Mouse (Mus musculus) heart, postnatal 0 days (tissue): ENCODE data around the gene C1qtnf7.

Experiments used
- CTCF ChIP-seq: IDR thresholded peaks from 2 replicates; pipeline ENCODE4 v1.5.1; 2016; ENCODE audit warnings: antibody characterized with exemption, control low read depth, low read depth
- EP300 ChIP-seq: IDR thresholded peaks from 2 replicates; pipeline ENCODE4 v1.6.1; 2016; ENCODE audit warnings: antibody characterized with exemption, low read depth

DNA sequence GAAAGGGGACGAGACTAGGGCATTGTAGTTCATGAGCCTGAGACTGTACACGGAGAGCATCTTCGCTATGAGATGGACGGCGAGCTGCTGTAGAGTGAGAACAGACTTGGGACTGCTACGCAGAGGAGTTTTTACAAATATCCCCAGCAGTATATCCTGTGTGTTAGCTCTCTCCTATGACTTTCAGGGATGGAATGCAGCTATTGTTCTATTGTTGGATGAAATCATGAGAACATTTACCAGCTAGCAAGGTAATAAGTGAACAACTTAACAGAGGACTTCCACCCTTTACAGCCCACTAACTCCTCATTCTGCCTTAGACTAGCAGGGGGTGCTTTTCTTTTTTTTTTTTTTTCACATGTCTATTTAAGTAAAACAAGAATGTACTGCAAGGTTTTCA is 40.1 kb downstream of the C1qtnf7 start:
- TF ChIP-seq CTCF (no peak), EP300 (no peak)
